Mouse (Mus musculus) liver, embryonic 14.5 days (tissue): ENCODE measurements at regions not wholly inside any gene's neighbourhood (a gene's known extent, or its start where the extent isn't known, plus 50 kb on each side); places are given as distances from the start of the nearest gene placed in this dataset.

Source experiments
- ATAC-seq: fragments of 200-750 bp; cut with Nextera tagmentation; 2 replicates; pipeline ENCODE4 v1.8.0; 2017; ENCODE audit warnings: moderate number of reproducible peaks, mild to moderate bottlenecking, moderate library complexity; ENCODE audit not compliant: insufficient read depth
- DNase-seq, 3 experiments: peaks; one replicate each; pipeline ENCODE4 v3.0.0-alpha.2; 2012 to 2013; ENCODE audit warnings: low read depth in 3 of 3, low spot score in 3 of 3
- H3K27ac ChIP-seq: fragments of 300-500 bp; sonication (generic); 2 replicates; pipeline ENCODE4 v1.5.1; 2014; ENCODE audit warnings: moderate library complexity, mild to moderate bottlenecking, control low read depth, inconsistent platforms
- H3K27me3 ChIP-seq: fragments of 300-500 bp; sonication (generic); 2 replicates; pipeline ENCODE4 v1.6.1; 2014; ENCODE audit warnings: mild to moderate bottlenecking, low read length, moderate library complexity; ENCODE audit not compliant: control insufficient read depth, insufficient read depth
- H3K36me3 ChIP-seq: fragments of 300-500 bp; sonication (generic); replicated peaks from 2 replicates; pipeline ENCODE4 v1.6.1; 2014; ENCODE audit warnings: low read depth; ENCODE audit not compliant: control insufficient read depth, insufficient read depth
- H3K4me1 ChIP-seq, 2 experiments: fragments of 200-500 bp in 1 of 2; fragments of 300-500 bp in 1 of 2; sonication (generic) in 1 of 2; replicated peaks; 2 replicates each; pipeline ENCODE4 v1.6.1; 2012 to 2014; ENCODE audit warnings: antibody characterized with exemption in 1 of 2, inconsistent platforms in 1 of 2, low read length in 1 of 2; ENCODE audit not compliant: control insufficient read depth in 2 of 2, insufficient read depth in 2 of 2
- H3K4me2 ChIP-seq: fragments of 300-500 bp; sonication (generic); 2 replicates; pipeline ENCODE4 v1.6.1; 2014; ENCODE audit warnings: low read depth, mild to moderate bottlenecking, control low read depth, moderate library complexity
- H3K4me3 ChIP-seq, 2 experiments: fragments of 200-500 bp in 1 of 2; fragments of 300-500 bp in 1 of 2; sonication (generic) in 1 of 2; 2 replicates each; pipeline ENCODE4 v1.5.1; 2012 to 2014; ENCODE audit warnings: low read depth in 2 of 2, low read length in 2 of 2, mild to moderate bottlenecking in 2 of 2, control low read depth in 1 of 2, inconsistent platforms in 1 of 2, moderate library complexity in 1 of 2; ENCODE audit not compliant: insufficient read depth in 1 of 2
- H3K9ac ChIP-seq: fragments of 300-500 bp; sonication (generic); replicated peaks from 2 replicates; pipeline ENCODE4 v1.6.1; 2014; ENCODE audit warnings: mild to moderate bottlenecking, control low read depth, moderate library complexity
- H3K9me3 ChIP-seq: fragments of 300-500 bp; sonication (generic); 2 replicates; pipeline ENCODE4 v1.6.1; 2016; ENCODE audit warnings: low read length, mixed read lengths; ENCODE audit not compliant: control insufficient read depth
- CTCF ChIP-seq: IDR thresholded peaks from 2 replicates; pipeline ENCODE4 v1.5.1; 2016; ENCODE audit warnings: antibody characterized with exemption, low read depth, control low read depth
- EP300 ChIP-seq: IDR thresholded peaks from 2 replicates; pipeline ENCODE4 v1.6.1; 2016; ENCODE audit warnings: antibody characterized with exemption, low read depth
- WGBS: fragments of 180-500 bp; shearing (Covaris S2); extraction: QIAGEN DNeasy Blood & Tissue Kit; methylation state at CpG from one replicate; pipeline ENCODE4 v1.1.7; 2014; ENCODE audit not compliant: insufficient replicate concordance; 5-methylcytosine and 5-hydroxymethylcytosine counted together

DNA sequence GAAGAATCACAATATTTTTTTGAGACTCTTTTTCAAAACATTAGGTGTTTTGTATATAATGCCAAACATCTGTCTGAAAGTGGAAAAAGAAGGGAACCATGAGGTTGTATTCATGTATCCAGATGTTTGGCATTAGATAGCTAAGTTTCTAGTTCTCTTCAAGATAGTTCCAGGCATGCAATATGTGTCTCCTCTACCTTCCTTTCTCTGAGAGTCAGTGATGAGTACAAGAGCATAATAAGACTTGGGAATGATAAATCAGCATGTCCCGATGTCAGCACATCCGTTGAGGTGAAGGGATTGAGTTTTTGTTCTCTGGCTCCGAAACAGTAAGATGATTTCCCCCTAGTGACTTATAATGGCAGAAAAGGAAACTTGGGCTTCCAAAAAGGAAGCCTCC lies 998.4 kb downstream of the Slc22a22 start:
- no peaks in the 10 kb centered on the region for H3K27me3 ChIP-seq
- no peaks in the 10 kb centered on the region for H3K9me3 ChIP-seq
- no peak overlapping the region for H3K4me2 ChIP-seq
- no peak for DNase-seq
- no peak overlapping the region for H3K4me3 ChIP-seq
- 31% methylated on average over 3 of the region's 3 CpGs for WGBS
- H3K27ac ChIP-seq: no peak overlapping the region
- H3K9ac ChIP-seq: no peak overlapping the region
- no peak for ATAC-seq
- TF ChIP-seq CTCF (no peak), EP300 (no peak)
- H3K4me1 ChIP-seq: no peaks in the 10 kb centered on the region
- H3K36me3 ChIP-seq: no peaks in the 10 kb centered on the region

DNA sequence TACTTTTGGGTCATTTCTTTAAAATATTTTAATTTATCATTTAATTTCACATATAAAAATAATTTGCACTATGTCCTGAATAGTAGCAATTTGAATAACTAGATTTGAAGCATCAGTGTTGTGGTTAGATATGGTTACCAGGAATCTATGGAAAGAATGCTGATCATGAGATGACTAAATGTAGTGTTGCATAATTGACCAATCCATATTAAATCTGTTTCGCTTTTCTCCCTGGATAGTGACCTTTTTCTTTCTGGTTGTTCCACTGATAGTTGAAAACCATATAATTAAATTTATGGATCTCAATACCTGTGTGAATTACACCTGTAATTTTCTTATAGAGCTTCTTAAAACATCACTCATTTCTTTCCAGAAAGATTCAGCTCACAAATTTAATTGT lies 1003.7 kb downstream of the Slc22a22 start:
- no peak overlapping the region for H3K4me2 ChIP-seq
- H3K9ac ChIP-seq: no peak overlapping the region
- H3K4me3 ChIP-seq: no peak overlapping the region
- ATAC-seq: no peak
- H3K4me1 ChIP-seq: no peaks in the 10 kb centered on the region
- 54% methylated on average over 1 of the region's 1 CpGs for WGBS
- H3K27me3 ChIP-seq: no peaks in the 10 kb centered on the region
- TF ChIP-seq EP300 (no peak), CTCF (no peak)
- no peak for DNase-seq
- H3K27ac ChIP-seq: no peak overlapping the region
- H3K9me3 ChIP-seq: no peaks in the 10 kb centered on the region
- no peaks in the 10 kb centered on the region for H3K36me3 ChIP-seq

DNA sequence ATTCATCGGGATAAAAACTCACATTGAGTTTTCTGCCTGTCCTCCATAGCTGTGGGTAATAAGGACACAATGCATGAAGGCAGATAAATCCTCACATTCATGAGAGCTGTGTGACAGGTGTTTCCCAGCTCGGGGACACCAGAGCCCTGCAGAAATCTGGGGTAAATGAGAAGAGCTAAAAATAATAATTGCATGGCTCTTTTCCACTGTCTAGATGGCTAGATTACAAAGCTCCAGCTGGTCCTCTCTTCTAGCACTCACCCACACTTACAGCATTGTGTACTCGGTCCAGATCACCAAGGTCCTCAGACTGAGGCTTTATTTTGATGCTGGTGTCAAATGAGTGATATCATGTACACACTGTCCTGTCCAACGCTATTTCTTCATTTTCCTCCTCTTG lies 1025.5 kb downstream of the Slc22a22 start:
- H3K36me3 ChIP-seq: no peaks in the 10 kb centered on the region
- H3K27me3 ChIP-seq: no peaks in the 10 kb centered on the region
- H3K9me3 ChIP-seq: no peaks in the 10 kb centered on the region
- WGBS: 45% methylated on average over 4 of the region's 4 CpGs
- H3K4me3 ChIP-seq: no peak overlapping the region
- no peaks in the 10 kb centered on the region for H3K4me1 ChIP-seq
- TF ChIP-seq CTCF (no peak), EP300 (no peak)
- ATAC-seq (no peak), DNase-seq (no peak)
- no peak overlapping the region for H3K4me2 ChIP-seq
- no peak overlapping the region for H3K9ac ChIP-seq
- no peak overlapping the region for H3K27ac ChIP-seq

- Histone ChIP-seq H3K4me1 (no peaks in the 10 kb centered on the region), H3K27ac (no peak overlapping the region), H3K36me3 (no peaks in the 10 kb centered on the region), H3K4me3 (no peak overlapping the region), H3K4me2 (no peak overlapping the region), H3K9ac (no peak overlapping the region), H3K9me3 (no peaks in the 10 kb centered on the region), H3K27me3 (no peaks in the 10 kb centered on the region)
- no peak for TF ChIP-seq CTCF
- TF ChIP-seq EP300: no peak
- DNase-seq (no peak), ATAC-seq (no peak)
- WGBS: 54% methylated on average over 10 of the region's 10 CpGs
Measured at GRCm38 (mm10) chr15:56448015-56448645, 1029.3 kb downstream of the Slc22a22 start.

- TF ChIP-seq EP300 (no peak), CTCF (no peak)
- Histone ChIP-seq H3K9ac (no peak overlapping the region), H3K4me3 (no peak overlapping the region), H3K27me3 (no peaks in the 10 kb centered on the region), H3K4me1 (no peaks in the 10 kb centered on the region), H3K36me3 (no peaks in the 10 kb centered on the region), H3K9me3 (no peaks in the 10 kb centered on the region), H3K27ac (no peak overlapping the region), H3K4me2 (no peak overlapping the region)
- ATAC-seq (no peak), DNase-seq (no peak)
- 49% methylated on average over 4 of the region's 4 CpGs for WGBS
Measured at GRCm38 (mm10) chr15:56440171-56440570, 1037.3 kb downstream of the Slc22a22 start.
